Mouse (Mus musculus) hindbrain, embryonic 13.5 days (tissue): ENCODE results near the gene Trim17. TPM values are rescaled to one million over a fixed set of nuclear protein-coding genes. Genes with fewer than 3 reads are reported as not detected.
A peak's percentile ranks its signal among the peaks of the same experiment; 100 is the strongest.

ENCODE experiments used
- ATAC-seq: fragments of 200-750 bp; cut with Nextera tagmentation; 2 replicates; pipeline ENCODE4 v1.8.0; 2017; ENCODE audit warnings: moderate TSS enrichment; ENCODE audit not compliant: low FRiP score
- H3K27ac ChIP-seq: fragments of 300-500 bp; sonication (generic); 2 replicates; pipeline ENCODE4 v1.5.1; 2015; ENCODE audit warnings: inconsistent platforms, mild to moderate bottlenecking, moderate library complexity
- H3K27me3 ChIP-seq: fragments of 300-500 bp; sonication (generic); 2 replicates; pipeline ENCODE4 v1.6.1; 2015; ENCODE audit warnings: mild to moderate bottlenecking, inconsistent platforms
- H3K36me3 ChIP-seq: fragments of 300-500 bp; sonication (generic); 2 replicates; pipeline ENCODE4 v1.6.1; 2015; ENCODE audit warnings: mild to moderate bottlenecking, inconsistent platforms
- H3K4me1 ChIP-seq: fragments of 300-500 bp; sonication (generic); replicated peaks from 2 replicates; pipeline ENCODE4 v1.6.1; 2015; ENCODE audit warnings: inconsistent platforms
- H3K4me2 ChIP-seq: fragments of 300-500 bp; sonication (generic); 2 replicates; pipeline ENCODE4 v1.6.1; 2015; ENCODE audit warnings: inconsistent platforms, mild to moderate bottlenecking, moderate library complexity
- H3K4me3 ChIP-seq: fragments of 300-500 bp; sonication (generic); 2 replicates; pipeline ENCODE4 v1.5.1; 2015; ENCODE audit warnings: mild to moderate bottlenecking, inconsistent platforms
- H3K9ac ChIP-seq: fragments of 300-500 bp; sonication (generic); 2 replicates; pipeline ENCODE4 v1.6.1; 2015; ENCODE audit warnings: mild to moderate bottlenecking, inconsistent platforms
- H3K9me3 ChIP-seq: fragments of 300-500 bp; sonication (generic); 2 replicates; pipeline ENCODE4 v1.6.1; 2016; ENCODE audit warnings: inconsistent platforms
- WGBS: fragments of 180-500 bp; shearing (Covaris S2); methylation state at CpG from one replicate; pipeline ENCODE4 v1.1.7; 2015; 5-methylcytosine and 5-hydroxymethylcytosine counted together
- polyA plus RNA-seq: library from polyadenylated mRNA; unstranded; fragments of >200 nt; fragmentation: Nextera tagmentation; extraction: Ambion mirVana; gene quantifications from 2 replicates; pipeline ENCODE4 v1.2.1, GENCODE M21; 2015

Gene Trim17
- polyA plus RNA-seq, 1 experiment from 2014 or later = 1.6 TPM

- ATAC-seq = no peak
- Histone ChIP-seq H3K9me3 (no peaks in the 10 kb centered on the region), H3K4me2 (no peak overlapping the region), H3K36me3 (peaks cover 9% of the 10 kb centered on the region), H3K27ac (no peak overlapping the region), H3K9ac (no peak overlapping the region), H3K27me3 (peaks cover 8% of the 10 kb centered on the region; the same call in 1 of the 2 replicates), H3K4me1 (peaks cover 46% of the 10 kb centered on the region), H3K4me3 (no peak overlapping the region)
- WGBS = 67% methylated on average over 50 of the region's 50 CpGs
Measured at GRCm38 (mm10) chr11:58961364-58962177, 7.1 kb downstream of the Trim17 start.

- Histone ChIP-seq H3K27ac (no peak overlapping the region), H3K9ac (no peak overlapping the region), H3K9me3 (no peaks in the 10 kb centered on the region), H3K4me1 (peaks cover 26% of the 10 kb centered on the region), H3K4me2 (no peak overlapping the region), H3K27me3 (peaks cover 8% of the 10 kb centered on the region; the same call in 1 of the 2 replicates), H3K4me3 (no peak overlapping the region), H3K36me3 (peaks cover 8% of the 10 kb centered on the region; the same call in 1 of the 2 replicates)
- 31% methylated on average over 17 of the region's 17 CpGs for WGBS
- ATAC-seq = no peak
Measured at GRCm38 (mm10) chr11:58963543-58963942, 9.1 kb downstream of the Trim17 start.

- Histone ChIP-seq H3K4me2 (no peak overlapping the region), H3K27me3 (peaks cover 8% of the 10 kb centered on the region; the same call in 1 of the 2 replicates), H3K9ac (no peak overlapping the region), H3K4me3 (no peak overlapping the region), H3K27ac (no peak overlapping the region), H3K4me1 (peaks cover 20% of the 10 kb centered on the region), H3K36me3 (peaks cover 12% of the 10 kb centered on the region; the same call in 1 of the 2 replicates), H3K9me3 (no peaks in the 10 kb centered on the region)
- ATAC-seq = no peak
- WGBS = 89% methylated on average over 7 of the region's 7 CpGs
Measured at GRCm38 (mm10) chr11:58964216-58964615, 9.7 kb downstream of the Trim17 start.

GRCm38 (mm10) chr11:58965001-58965760, 10.7 kb downstream of the Trim17 start:
- H3K27ac ChIP-seq = no peak overlapping the region
- peaks cover 13% of the 10 kb centered on the region for H3K4me1 ChIP-seq
- H3K36me3 ChIP-seq = peaks cover 22% of the 10 kb centered on the region
- WGBS = 49% methylated on average over 12 of the region's 12 CpGs
- peak overlapping the region; percentile 53; the same call in 1 of the 2 replicates for H3K9ac ChIP-seq
- no peak for ATAC-seq
- no peaks in the 10 kb centered on the region for H3K9me3 ChIP-seq
- no peak overlapping the region for H3K4me2 ChIP-seq
- no peak overlapping the region for H3K4me3 ChIP-seq
- H3K27me3 ChIP-seq = peaks cover 8% of the 10 kb centered on the region; the same call in 1 of the 2 replicates

GRCm38 (mm10) chr11:58967346-58967745, 12.9 kb downstream of the Trim17 start:
- Histone ChIP-seq H3K9me3 (no peaks in the 10 kb centered on the region), H3K27me3 (peaks cover under 1% of the 10 kb centered on the region; the same call in 1 of the 2 replicates), H3K4me3 (no peak overlapping the region), H3K9ac (no peak overlapping the region), H3K27ac (no peak overlapping the region), H3K4me1 (peaks cover 13% of the 10 kb centered on the region), H3K36me3 (peaks cover 43% of the 10 kb centered on the region), H3K4me2 (no peak overlapping the region)
- 98% methylated on average over 1 of the region's 1 CpGs for WGBS
- ATAC-seq = no peak

- no peak overlapping the region for H3K4me2 ChIP-seq
- H3K27me3 ChIP-seq = no peaks in the 10 kb centered on the region
- H3K4me1 ChIP-seq = peaks cover 9% of the 10 kb centered on the region
- no peak overlapping the region for H3K27ac ChIP-seq
- WGBS = 84% methylated on average over 7 of the region's 7 CpGs
- no peak for ATAC-seq
- no peak overlapping the region for H3K4me3 ChIP-seq
- no peaks in the 10 kb centered on the region for H3K9me3 ChIP-seq
- H3K9ac ChIP-seq = no peak overlapping the region
- peaks cover 46% of the 10 kb centered on the region for H3K36me3 ChIP-seq
Measured at GRCm38 (mm10) chr11:58968551-58968950, 14.1 kb downstream of the Trim17 start.

GRCm38 (mm10) chr11:58969027-58969426, 14.5 kb downstream of the Trim17 start:
- Histone ChIP-seq H3K4me1 (peaks cover 11% of the 10 kb centered on the region), H3K9me3 (no peaks in the 10 kb centered on the region), H3K27ac (no peak overlapping the region), H3K27me3 (no peaks in the 10 kb centered on the region), H3K9ac (no peak overlapping the region), H3K36me3 (peaks cover 46% of the 10 kb centered on the region), H3K4me2 (no peak overlapping the region), H3K4me3 (no peak overlapping the region)
- WGBS = 85% methylated on average over 8 of the region's 8 CpGs
- ATAC-seq = no peak

GRCm38 (mm10) chr11:58969659-58970058, 15.2 kb downstream of the Trim17 start:
- H3K27me3 ChIP-seq = no peaks in the 10 kb centered on the region
- H3K27ac ChIP-seq = no peak overlapping the region
- H3K36me3 ChIP-seq = peaks cover 50% of the 10 kb centered on the region
- no peak overlapping the region for H3K4me2 ChIP-seq
- no peak for ATAC-seq
- no peaks in the 10 kb centered on the region for H3K9me3 ChIP-seq
- H3K4me3 ChIP-seq = no peak overlapping the region
- WGBS = 77% methylated on average over 6 of the region's 6 CpGs
- no peak overlapping the region for H3K9ac ChIP-seq
- H3K4me1 ChIP-seq = peaks cover 14% of the 10 kb centered on the region

- Histone ChIP-seq H3K27me3 (no peaks in the 10 kb centered on the region), H3K4me1 (peaks cover 15% of the 10 kb centered on the region), H3K9ac (no peak overlapping the region), H3K4me3 (no peak overlapping the region), H3K4me2 (no peak overlapping the region), H3K9me3 (no peaks in the 10 kb centered on the region), H3K27ac (no peak overlapping the region), H3K36me3 (peaks cover 52% of the 10 kb centered on the region)
- no peak for ATAC-seq
- 90% methylated on average over 21 of the region's 21 CpGs for WGBS
Measured at GRCm38 (mm10) chr11:58970831-58971530, 16.5 kb downstream of the Trim17 start.

- Histone ChIP-seq H3K9me3 (no peaks in the 10 kb centered on the region), H3K9ac (no peak overlapping the region), H3K4me1 (peaks cover 18% of the 10 kb centered on the region), H3K27me3 (no peaks in the 10 kb centered on the region), H3K4me3 (no peak overlapping the region), H3K4me2 (no peak overlapping the region), H3K36me3 (peaks cover 52% of the 10 kb centered on the region), H3K27ac (no peak overlapping the region)
- WGBS = 93% methylated on average over 3 of the region's 3 CpGs
- no peak for ATAC-seq
Measured at GRCm38 (mm10) chr11:58971796-58972195, 17.3 kb downstream of the Trim17 start.

- ATAC-seq = no peak
- Histone ChIP-seq H3K4me2 (no peak overlapping the region), H3K4me3 (no peak overlapping the region), H3K27me3 (no peaks in the 10 kb centered on the region), H3K9me3 (no peaks in the 10 kb centered on the region), H3K36me3 (peaks cover 38% of the 10 kb centered on the region), H3K27ac (no peak overlapping the region), H3K4me1 (peaks cover 33% of the 10 kb centered on the region), H3K9ac (no peak overlapping the region)
- 93% methylated on average over 3 of the region's 3 CpGs for WGBS
Measured at GRCm38 (mm10) chr11:58974414-58974813, 19.9 kb downstream of the Trim17 start.

GRCm38 (mm10) chr11:58977150-58977549, 22.7 kb downstream of the Trim17 start:
- Histone ChIP-seq H3K36me3 (peaks cover 15% of the 10 kb centered on the region), H3K9me3 (no peaks in the 10 kb centered on the region), H3K9ac (peak overlapping the region; percentile 93), H3K27ac (peak overlapping the region; percentile 83), H3K4me3 (peak overlapping the region; percentile 99), H3K4me1 (peaks cover 61% of the 10 kb centered on the region), H3K27me3 (no peaks in the 10 kb centered on the region), H3K4me2 (peak overlapping the region; percentile 100)
- no peak for ATAC-seq
- WGBS = under 1% methylated on average over 29 of the region's 29 CpGs
